Mouse (Mus musculus) spleen, adult 2 months (tissue): ENCODE measurements around the gene Ahcyl1. TPM values are rescaled to one million over a fixed set of nuclear protein-coding genes. Genes with fewer than 3 reads are reported as not detected.

Experiments
- DNase-seq, 2 experiments: peaks; one replicate each; pipeline versions ENCODE4 v3.0.0 to v3.0.0-alpha.2; 2012 to 2021; ENCODE audit warnings: low spot score in 2 of 2, low read depth in 1 of 2
- H3K27ac ChIP-seq: fragments of 200-500 bp; 2 replicates; pipeline ENCODE4 v1.5.1; 2012; ENCODE audit warnings: low read length, inconsistent platforms; ENCODE audit not compliant: insufficient read depth
- H3K27me3 ChIP-seq: fragments of 200-500 bp; 2 replicates; pipeline ENCODE4 v1.6.1; 2012; ENCODE audit warnings: mild to moderate bottlenecking, moderate library complexity, low read length, inconsistent platforms; ENCODE audit not compliant: control insufficient read depth, insufficient read depth
- H3K36me3 ChIP-seq: fragments of 200-500 bp; 2 replicates; pipeline ENCODE4 v1.6.1; 2012; ENCODE audit warnings: mild to moderate bottlenecking, low read length, inconsistent platforms; ENCODE audit not compliant: control insufficient read depth, insufficient read depth
- H3K4me1 ChIP-seq: fragments of 200-500 bp; 2 replicates; pipeline ENCODE4 v1.6.1; 2011; ENCODE audit warnings: inconsistent platforms; ENCODE audit not compliant: control insufficient read depth, insufficient read depth, insufficient read length
- H3K4me3 ChIP-seq: fragments of 200-500 bp; 2 replicates; pipeline ENCODE4 v1.5.1; 2011; ENCODE audit warnings: mild to moderate bottlenecking, inconsistent platforms; ENCODE audit not compliant: insufficient read depth, insufficient read length; ENCODE audit errors: extremely low read depth
- CTCF ChIP-seq: fragments of 200-500 bp; IDR thresholded peaks from 2 replicates; pipeline ENCODE4 v1.5.1; 2011; ENCODE audit warnings: mild to moderate bottlenecking, inconsistent platforms; ENCODE audit not compliant: insufficient read depth, insufficient read length, insufficient replicate concordance; ENCODE audit errors: extremely low read depth
- POLR2A ChIP-seq: fragments of 200-500 bp; IDR thresholded peaks from 2 replicates; pipeline ENCODE4 v1.6.1; 2011; ENCODE audit warnings: low read depth, low read length, inconsistent platforms
- WGBS: fragments of 180-500 bp; shearing (Covaris S2); methylation state at CpG from one replicate; pipeline ENCODE4 v1.1.7; 2018; 5-methylcytosine and 5-hydroxymethylcytosine counted together
- polyA plus RNA-seq: library from polyadenylated mRNA; depleted of rRNA; stranded (reverse); fragments of >200 nt; gene quantifications from 2 replicates; pipeline ENCODE4 v1.2.3, GENCODE M21; 2012

Gene Ahcyl1
- polyA plus RNA-seq, 1 experiment, result 22.7 TPM

DNA sequence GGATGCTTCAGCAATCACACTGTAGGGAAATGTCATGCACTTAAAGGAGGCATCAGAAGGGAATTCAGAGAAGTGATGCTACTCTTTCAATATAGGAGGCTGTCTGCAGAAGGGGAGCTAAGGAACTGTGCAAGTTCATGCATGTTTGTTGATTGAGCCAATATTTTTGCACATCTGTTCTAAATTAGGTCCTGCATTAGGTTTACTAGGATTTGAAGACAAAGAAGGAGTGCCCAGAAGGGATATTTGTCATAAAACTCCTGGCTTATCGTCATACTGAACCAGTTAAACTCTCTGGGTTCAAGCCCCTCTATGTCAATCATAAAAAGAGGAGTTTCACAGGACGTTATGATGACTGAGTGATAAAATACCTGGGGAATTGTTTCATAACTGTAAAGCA, 33.9 kb upstream of the Ahcyl1 start:
- no peak for DNase-seq
- Histone ChIP-seq H3K36me3 (no peaks in the 10 kb centered on the region), H3K27me3 (no peaks in the 10 kb centered on the region), H3K4me3 (no peak overlapping the region), H3K4me1 (no peaks in the 10 kb centered on the region), H3K27ac (no peak overlapping the region)
- WGBS, result 80% methylated on average over 2 of the region's 2 CpGs
- TF ChIP-seq CTCF, result no peak
- no peak for TF ChIP-seq POLR2A

- no peak for DNase-seq
- Histone ChIP-seq H3K4me3 (no peak overlapping the region), H3K4me1 (no peaks in the 10 kb centered on the region), H3K27ac (no peak overlapping the region), H3K36me3 (no peaks in the 10 kb centered on the region), H3K27me3 (no peaks in the 10 kb centered on the region)
- TF ChIP-seq CTCF (no peak), POLR2A (no peak)
- WGBS, result 81% methylated on average over 1 of the region's 1 CpGs
These were observed 32.1 kb upstream of the Ahcyl1 start for GRCm38 (mm10) chr3:107728509-107728908.

DNA sequence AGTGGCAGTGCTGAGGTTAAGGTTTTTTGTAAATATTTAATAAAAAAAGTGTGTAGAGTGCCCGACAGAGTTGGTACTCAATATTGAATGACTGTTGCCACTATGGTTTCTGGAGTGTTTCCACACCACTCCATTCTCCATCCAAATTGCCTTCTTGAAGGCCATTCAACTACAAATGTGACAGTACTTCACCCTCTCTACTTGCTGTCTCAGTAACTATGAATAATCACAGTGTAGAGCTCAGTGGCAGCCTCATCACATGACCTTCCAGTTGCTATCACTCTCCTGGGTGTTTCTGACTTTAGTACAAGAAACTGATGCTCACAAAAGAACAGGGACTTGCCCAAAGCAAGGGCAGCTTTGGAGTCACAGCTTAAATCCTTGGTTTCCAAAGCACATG, 19.6 kb upstream of the Ahcyl1 start:
- no peak for DNase-seq
- TF ChIP-seq CTCF, result no peak
- TF ChIP-seq POLR2A, result no peak
- Histone ChIP-seq H3K4me1 (no peaks in the 10 kb centered on the region), H3K27me3 (no peaks in the 10 kb centered on the region), H3K4me3 (no peak overlapping the region), H3K36me3 (no peaks in the 10 kb centered on the region), H3K27ac (no peak overlapping the region)
- WGBS, result 73% methylated on average over 1 of the region's 1 CpGs

GRCm38 (mm10) chr3:107714276-107714933, 18.0 kb upstream of the Ahcyl1 start:
- H3K27ac ChIP-seq, result no peak overlapping the region
- no peak for DNase-seq
- WGBS, result 88% methylated on average over 5 of the region's 5 CpGs
- H3K4me1 ChIP-seq, result no peaks in the 10 kb centered on the region
- H3K4me3 ChIP-seq, result no peak overlapping the region
- H3K36me3 ChIP-seq, result no peaks in the 10 kb centered on the region
- TF ChIP-seq CTCF (no peak), POLR2A (no peak)
- no peaks in the 10 kb centered on the region for H3K27me3 ChIP-seq

DNA sequence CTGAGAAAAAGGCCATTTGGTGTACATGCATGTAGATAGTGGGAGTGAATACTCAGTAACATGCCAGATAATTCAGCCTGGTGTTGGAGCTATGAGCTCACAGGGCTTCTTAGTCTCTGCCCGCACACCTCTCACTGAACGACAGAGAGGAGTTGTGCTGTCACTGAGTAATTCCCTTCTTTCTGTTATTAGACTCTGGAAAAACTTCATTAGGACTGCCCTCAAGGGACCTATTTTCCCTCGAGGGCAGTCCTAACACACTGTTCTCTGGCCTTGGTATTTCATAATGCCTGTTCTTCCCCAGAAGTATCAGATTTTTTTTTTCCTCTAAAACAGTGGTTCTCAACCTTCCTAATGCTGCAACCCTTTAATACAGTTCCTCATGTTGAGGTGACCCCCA, 15.7 kb upstream of the Ahcyl1 start:
- Histone ChIP-seq H3K36me3 (no peaks in the 10 kb centered on the region), H3K4me3 (no peak overlapping the region), H3K27ac (no peak overlapping the region), H3K4me1 (no peaks in the 10 kb centered on the region), H3K27me3 (no peaks in the 10 kb centered on the region)
- 78% methylated on average over 3 of the region's 3 CpGs for WGBS
- no peak for DNase-seq
- TF ChIP-seq CTCF, result no peak
- no peak for TF ChIP-seq POLR2A

- no peaks in the 10 kb centered on the region for H3K36me3 ChIP-seq
- no peak overlapping the region for H3K27ac ChIP-seq
- no peaks in the 10 kb centered on the region for H3K4me1 ChIP-seq
- H3K27me3 ChIP-seq, result no peaks in the 10 kb centered on the region
- TF ChIP-seq CTCF (no peak), POLR2A (no peak)
- no peak for DNase-seq
- H3K4me3 ChIP-seq, result no peak overlapping the region
- WGBS, result 88% methylated on average over 3 of the region's 3 CpGs
These were observed 12.8 kb upstream of the Ahcyl1 start for GRCm38 (mm10) chr3:107709156-107709555.

DNA sequence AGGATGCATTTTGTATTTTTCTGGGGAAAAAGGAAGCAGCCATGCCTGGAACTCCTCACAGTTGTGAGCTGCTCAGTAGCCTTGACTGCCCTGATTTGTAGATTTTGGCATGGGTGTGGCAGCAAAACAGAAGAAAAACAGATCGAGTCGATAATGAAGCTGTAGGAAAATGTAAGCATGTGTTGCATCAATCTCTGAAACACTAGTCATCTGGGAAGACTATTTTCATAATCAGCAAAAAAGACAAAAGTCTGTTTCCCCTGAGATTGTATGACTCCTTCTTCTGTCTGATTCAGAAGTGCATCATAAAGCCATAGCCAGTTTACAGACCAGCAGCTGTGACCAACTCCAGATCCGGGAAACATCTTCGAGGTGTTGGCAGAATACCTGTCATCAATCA, 10.9 kb upstream of the Ahcyl1 start:
- H3K36me3 ChIP-seq, result no peaks in the 10 kb centered on the region
- H3K27ac ChIP-seq, result no peak overlapping the region
- WGBS, result 84% methylated on average over 4 of the region's 4 CpGs
- no peak overlapping the region for H3K4me3 ChIP-seq
- no peak for DNase-seq
- TF ChIP-seq POLR2A (no peak), CTCF (no peak)
- H3K27me3 ChIP-seq, result no peaks in the 10 kb centered on the region
- H3K4me1 ChIP-seq, result no peaks in the 10 kb centered on the region
